Mouse (Mus musculus): ENCODE measurements around the gene Hoxb5.

The Hoxb5 gene

DNA sequence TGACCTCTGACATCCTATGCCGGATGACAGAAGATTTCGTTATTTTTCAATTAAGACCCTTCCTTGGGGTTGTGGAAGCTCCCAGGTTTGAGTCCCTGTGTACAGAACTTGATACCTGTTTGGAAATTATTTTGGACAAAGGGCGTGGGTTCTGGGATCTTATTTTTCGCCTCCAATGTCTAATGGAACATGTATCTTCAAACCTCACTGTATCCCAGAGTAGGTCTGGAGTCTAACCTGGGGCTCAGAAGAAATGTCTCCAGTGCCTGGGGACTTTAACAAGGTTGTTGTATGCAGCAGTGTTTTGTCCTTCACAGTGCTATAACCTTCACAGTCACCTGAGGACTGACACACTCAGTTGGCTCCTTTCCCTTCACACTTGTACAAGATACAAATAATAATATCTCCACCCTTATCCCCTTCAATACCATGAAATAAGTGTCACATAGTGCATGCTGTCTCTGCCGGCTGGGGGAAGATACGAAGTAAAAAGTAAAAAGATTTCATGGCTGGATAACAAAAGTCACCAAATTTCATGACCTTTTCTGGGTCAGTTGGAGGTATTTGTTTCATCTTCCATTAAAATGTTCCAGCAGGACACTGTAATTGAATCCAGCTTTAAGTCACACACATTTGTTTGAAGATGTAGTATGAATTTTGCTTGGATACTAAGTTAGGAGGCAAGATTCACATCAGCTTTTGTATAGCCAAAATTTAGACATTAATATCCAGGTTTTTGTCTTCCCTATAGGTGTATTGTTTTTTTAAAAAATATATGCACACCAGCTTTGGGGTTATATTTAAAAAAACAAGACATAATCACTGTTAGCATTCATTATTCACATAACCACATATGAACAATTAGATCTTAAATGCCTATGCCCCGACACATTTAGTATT, 35.9 kb upstream of the Hoxb5 start:
- TF ChIP-seq GATA4 (IDR thresholded peaks at IDR 0.05; ENCODE audit: insufficient replicate concordance, low read length): no peak

DNA sequence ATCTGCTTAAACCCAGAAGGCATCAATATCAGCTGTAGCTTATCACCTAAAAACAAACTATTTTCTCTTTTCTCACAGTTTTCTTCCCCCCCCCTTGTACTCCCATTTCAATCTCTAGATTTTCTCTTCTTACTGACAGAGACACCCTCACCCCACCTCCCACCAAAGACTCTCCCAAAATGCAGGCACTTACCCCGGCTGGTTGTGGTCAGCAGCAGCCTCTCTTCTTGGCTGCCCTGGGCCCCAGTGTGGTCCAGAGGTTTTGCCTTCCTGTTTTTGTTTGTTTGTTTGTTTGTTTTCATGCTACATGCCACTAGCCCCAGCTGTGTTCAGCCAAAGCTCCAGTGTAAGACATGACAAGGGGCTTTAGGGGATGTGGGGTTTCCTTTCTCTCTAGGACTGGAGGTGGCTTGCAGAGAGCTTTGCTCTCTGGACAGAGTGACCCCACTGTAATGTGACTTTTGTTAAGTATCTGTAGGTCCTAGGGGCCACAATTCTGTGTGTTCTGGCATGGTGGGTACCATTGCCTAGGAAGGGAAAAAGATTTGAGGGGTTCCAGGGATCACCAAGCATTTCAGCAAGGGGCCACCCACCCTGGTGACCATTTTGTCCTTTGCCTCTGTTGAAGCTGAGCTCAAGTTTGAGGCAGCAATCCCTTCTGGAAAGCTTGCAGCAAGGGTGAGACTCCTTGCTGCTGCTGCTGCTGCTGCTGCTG, 34.9 kb upstream of the Hoxb5 start:
- no peak for TF ChIP-seq GATA4 (IDR thresholded peaks at IDR 0.05; ENCODE audit: insufficient replicate concordance, low read length)

DNA sequence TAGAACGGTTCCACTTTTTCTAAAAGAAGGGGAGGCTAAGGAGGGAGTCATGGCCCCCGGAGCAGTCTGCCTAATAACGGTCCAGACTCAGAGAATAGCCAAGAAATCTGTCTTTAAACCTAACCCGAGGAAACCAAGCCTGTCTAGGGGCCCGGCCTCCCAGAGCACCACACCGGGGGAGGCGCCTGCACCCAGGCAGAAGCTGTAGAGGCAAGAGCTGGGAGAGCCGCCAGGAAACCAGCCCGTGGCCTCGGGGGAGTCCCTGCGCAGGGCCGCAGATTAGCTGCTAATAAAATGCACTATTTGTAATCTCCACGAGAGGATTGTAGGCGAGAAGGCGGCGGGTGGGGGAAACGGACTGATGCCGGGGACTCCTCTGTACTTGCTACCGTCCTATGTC, 33.3 kb upstream of the Hoxb5 start:
- no peak for TF ChIP-seq GATA4 (IDR thresholded peaks at IDR 0.05; ENCODE audit: insufficient replicate concordance, low read length)

DNA sequence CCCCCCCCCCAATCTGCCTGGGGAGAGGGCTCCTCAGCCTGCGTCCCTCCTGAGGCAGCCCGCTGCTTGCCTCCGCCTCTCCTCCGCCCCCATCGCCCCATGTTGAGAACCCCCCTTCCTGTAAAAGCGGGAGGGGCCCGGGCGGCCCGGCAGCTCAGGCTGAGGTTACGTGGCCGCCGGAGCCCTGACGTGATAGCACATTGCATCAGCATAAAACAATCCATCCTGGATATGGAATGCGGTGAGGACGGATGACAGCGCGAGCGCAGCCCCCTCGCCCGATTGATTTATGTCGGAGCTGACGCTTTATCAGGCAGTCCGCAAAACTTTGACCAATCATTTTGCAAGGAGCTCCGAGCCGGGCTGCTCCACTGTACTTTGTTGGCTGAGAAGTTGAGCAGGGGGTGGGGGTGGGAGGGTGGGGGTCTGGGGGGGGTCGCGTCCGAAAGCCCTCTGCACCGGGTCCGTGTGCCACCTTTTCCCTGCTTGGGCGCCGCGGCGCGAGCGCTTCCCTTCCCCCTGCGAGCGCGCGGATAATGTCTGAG, 32.1 kb upstream of the Hoxb5 start, which contains the start of gene Hoxb9:
Hoxb9 (plus strand) TSS at position 462 of the 545 bp plus-strand sequence.
- TF ChIP-seq GATA4 (IDR thresholded peaks at IDR 0.05; ENCODE audit: insufficient replicate concordance, low read length): no peak

DNA sequence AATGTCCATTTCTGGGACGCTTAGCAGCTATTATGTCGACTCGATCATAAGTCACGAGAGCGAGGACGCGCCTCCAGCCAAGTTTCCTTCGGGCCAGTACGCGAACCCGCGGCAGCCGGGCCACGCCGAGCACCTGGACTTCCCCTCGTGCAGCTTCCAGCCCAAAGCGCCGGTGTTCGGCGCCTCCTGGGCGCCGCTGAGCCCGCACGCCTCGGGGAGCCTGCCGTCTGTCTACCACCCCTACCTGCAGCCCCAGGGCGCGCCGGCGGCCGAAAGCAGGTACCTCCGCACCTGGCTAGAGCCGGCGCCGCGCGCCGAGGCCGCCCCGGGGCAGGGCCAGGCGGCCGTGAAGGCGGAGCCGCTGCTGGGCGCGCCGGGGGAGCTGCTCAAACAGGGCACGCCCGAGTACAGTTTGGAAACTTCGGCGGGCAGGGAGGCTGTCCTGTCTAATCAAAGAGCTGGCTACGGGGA, 31.6 kb upstream of the Hoxb5 start:
- TF ChIP-seq GATA4 (IDR thresholded peaks at IDR 0.05; ENCODE audit: insufficient replicate concordance, low read length): no peak

DNA sequence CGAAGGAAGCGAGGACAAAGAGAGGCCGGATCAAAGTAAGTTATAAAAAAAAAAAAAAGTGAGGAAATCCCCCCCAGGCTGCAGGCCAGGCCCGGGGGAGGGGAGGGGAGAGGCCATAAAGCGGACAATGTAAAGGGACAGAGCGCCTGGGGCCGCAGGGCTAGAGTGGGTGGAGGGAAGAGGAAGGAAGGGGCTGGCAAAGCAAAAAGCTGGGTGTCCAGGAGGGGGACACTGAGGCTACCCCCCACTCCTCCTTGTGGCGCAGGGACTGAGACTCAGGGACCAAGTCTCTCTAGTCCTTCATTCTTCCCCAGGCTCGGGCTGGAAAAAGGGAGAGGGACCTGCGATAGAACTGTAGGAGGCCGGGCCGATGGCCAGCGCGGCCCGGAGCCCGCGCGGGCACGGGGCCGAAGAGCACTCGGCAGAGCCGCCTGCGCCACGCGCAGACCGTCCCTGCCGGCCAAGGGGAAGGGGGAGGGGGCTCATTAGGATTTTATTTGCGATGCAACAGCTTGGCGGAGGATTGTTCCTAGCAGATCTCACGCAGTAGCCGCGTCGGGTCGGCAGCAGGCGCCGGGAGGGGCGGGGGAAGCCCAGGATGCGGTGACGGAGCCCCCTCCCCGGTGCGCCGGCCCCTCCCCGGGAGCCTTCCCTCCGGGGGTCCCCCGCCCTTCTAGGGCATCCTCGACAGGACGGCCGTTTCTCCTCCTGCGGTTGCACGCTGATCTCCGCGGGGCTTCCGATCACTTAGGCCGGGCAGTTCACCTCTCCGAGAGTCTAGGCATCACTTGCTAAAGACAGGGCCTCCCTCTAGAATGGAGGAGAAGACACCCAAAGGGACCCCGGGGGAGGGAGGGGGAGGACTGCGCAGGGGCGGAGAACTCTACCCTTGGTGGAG, 30.9 kb upstream of the Hoxb5 start:
- no peak for TF ChIP-seq GATA4 (IDR thresholded peaks at IDR 0.05; ENCODE audit: insufficient replicate concordance, low read length)

DNA sequence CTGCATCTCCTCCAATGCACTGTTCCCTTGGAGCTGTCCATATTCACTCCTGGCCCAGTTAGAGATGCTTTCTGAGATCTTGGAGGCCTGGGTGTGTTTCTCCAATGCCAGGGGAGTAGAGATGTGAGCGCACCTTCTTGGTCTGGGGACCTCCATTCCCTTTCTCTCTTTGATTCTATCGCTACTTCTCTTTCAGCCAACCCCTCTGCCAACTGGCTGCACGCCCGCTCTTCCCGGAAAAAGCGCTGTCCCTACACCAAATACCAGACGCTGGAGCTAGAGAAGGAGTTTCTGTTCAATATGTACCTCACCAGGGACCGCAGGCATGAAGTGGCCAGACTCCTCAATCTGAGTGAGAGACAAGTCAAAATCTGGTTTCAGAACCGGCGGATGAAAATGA, 28.7 kb upstream of the Hoxb5 start:
- no peak for TF ChIP-seq GATA4 (IDR thresholded peaks at IDR 0.05; ENCODE audit: insufficient replicate concordance, low read length)

DNA sequence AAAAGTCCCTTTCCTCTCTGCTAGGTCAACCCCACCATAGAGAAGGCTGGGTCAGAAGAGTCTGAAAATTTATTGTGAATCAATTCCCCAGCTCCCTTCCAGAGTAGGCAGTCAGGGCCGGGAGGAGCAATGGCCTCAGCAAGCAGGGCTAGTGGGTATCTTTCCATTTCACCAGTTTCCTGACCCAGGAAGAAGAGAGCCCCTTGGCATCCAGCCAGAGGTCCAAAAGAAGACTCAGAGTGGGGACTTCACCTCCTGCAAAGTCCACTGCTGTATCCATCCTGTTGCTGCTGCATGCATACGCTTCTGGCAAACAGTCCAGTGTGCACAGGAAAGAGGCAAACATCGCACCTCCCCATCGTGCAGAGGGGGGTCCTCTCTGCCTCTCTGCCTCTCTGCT, 27.2 kb upstream of the Hoxb5 start:
- TF ChIP-seq GATA4 (IDR thresholded peaks at IDR 0.05; ENCODE audit: insufficient replicate concordance, low read length): no peak

DNA sequence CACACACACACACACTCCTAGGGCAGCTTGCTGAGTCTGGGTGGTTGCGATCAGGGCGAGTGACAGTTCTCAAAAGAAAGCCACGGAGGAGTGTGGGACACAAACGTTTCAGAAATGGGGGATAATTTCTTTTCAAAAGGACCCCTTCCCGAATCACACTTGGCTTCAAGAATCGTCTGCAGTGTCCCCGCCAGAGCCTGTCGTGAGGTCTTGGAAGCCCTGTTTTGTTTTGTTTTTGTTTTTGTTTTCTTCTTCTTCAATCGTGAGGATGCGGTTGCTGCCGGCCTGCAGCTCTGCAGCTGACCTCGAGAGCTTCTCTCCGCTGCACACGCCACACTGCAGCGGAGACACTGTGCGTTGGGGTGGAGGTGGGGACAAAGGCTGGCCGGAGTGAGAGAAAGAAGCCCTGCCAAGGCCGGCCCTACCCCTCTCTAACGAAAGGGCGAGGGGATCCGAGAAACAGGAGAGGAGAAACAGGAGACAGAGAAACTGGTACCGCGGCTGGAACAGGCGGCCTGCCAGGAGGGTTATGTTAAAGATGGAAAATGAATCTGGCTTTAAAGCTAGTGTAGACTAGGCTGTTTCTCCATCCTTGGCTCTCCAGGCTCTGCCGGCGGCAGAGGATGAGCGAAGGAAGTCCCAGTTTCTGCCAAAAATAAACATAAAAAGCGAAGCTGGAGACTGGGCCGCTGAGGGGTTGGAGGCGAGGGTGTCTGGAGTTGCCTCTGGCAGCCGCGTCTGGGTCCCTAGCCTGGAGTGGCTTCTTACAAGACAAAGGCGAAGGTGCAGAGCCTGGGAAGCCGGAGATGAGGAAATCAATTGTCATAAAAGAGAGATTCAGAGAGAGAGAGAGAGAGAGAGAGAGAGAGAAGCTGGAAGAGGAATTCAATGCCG, 25.7 kb upstream of the Hoxb5 start:
- TF ChIP-seq GATA4 (IDR thresholded peaks at IDR 0.05; ENCODE audit: insufficient replicate concordance, low read length): no peak

DNA sequence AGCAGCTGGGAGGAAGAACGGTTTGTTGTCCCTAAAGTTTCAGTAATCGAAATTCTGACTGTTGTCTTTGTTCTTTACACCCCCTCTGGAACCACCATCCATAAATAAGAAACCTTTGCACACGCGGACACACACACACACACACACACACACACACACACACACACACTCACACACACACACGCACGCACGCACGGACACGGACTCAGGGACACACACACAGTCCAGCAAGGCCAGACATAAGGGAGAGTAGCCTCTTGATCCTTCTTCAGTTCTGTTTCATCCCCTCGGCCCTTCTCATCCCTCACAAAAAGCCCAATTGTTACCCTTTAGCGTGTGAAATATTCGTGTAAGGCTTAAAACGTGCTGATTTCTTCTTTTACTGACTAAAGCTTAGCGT, 24.8 kb upstream of the Hoxb5 start:
- no peak for TF ChIP-seq GATA4 (IDR thresholded peaks at IDR 0.05; ENCODE audit: insufficient replicate concordance, low read length)

DNA sequence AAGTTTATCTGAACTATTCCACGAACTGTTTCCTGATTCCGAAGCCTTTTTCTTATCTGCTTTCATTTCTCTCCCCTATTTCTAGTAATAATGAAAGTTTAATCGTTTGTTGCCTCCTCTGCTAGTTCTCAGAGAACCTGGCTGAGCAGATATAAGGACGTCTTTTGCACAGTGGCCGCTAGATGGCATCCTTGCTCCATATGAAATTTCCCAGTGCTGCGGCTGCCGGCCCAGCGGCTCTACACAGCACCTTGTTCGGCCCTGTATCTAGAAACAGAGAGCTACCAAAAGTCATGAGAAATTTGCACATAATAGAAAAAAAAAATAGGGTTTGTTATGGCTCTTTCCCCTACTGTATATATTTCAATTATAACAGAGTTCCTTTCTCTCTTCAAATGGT, 24.4 kb upstream of the Hoxb5 start:
- TF ChIP-seq GATA4 (IDR thresholded peaks at IDR 0.05; ENCODE audit: insufficient replicate concordance, low read length): no peak

DNA sequence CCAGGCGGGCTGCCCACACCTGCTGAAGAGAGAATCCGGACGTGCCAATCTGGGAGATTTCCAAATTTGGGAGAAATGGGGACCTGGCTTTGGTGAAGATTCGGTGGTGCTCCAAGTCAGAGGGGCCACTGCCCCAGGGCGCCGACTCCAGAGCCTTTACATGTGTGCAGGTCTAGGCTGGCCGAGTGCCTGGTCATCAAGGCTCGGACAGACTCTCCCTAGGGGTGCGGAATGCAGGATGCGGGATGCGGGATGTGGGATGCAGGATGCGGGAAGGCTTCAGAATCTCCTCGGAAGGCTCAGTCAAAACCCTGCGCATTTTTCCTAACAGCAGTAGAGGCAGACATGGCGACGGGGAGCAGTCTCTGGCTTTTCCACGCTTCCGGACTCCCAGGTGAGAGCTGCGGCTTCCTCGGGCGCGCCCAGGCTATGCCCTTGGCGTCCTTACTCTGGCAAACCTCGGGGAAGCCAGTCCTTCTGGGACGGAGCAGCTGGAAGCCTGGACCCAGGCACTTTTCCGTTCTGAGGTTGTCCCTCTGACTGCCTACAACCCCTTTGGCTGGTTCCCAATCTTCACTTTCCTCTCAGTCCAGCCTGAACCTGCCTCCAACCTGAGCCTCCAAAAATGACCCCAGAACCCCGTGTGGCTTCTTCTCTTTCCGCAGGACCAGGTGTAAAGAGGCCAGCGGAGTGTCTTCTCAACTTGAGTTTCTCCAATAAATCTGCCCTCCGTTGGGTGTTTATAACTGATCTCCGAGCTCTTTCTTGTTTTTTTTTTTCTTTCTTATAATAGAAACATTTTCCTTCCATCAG, 23.5 kb upstream of the Hoxb5 start:
- no peak for TF ChIP-seq GATA4 (IDR thresholded peaks at IDR 0.05; ENCODE audit: insufficient replicate concordance, low read length)

Data from liver, adult (tissue).